17 mouse cellular contexts compared by ENCODE assay signal in the genomic region with DNA sequence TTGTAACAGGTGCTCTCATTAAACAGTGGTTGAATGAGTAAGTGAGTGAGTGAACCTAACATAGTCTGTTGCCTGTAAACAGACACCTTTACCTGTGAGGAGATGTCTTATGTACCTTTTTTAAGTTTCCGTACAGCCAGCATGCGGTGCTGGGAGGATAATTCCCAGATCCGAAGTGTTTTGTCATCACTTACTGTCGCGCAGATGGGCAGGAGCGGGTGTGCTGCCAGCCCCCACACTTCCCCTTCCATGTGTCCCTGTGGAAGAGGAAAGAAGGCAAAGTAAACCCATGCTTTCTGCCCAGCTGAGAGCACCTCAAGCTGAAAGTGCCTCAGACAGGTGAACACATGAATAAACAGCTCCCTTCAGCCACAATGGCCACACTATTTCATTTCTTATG. TPM values are rescaled to one million over a fixed set of nuclear protein-coding genes. Genes with fewer than 3 reads are reported as not detected.
DNase-seq lines count a peak whose midpoint lies in the region; ATAC-seq and TF ChIP-seq lines count a peak whose summit lies in the region.
"Had no signal": no experiment of that assay in that cellular context is flagged by ENCODE, and none has a peak within 500 bp of the region (broad histone marks: within the 10 kb centered on the region; RNA-seq: fewer than 3 reads in every experiment).

No protein-coding gene starts in this region.

- no peak for ATAC-seq in megakaryocyte progenitor cell, adult 5-6 weeks (replicated peaks; ENCODE audit: poor library complexity)
- ATAC-seq: hindbrain, embryonic 16.5 days; liver, postnatal 0 days had no signal

- peak overlapping the region; percentile 98 for H3K27ac ChIP-seq in layer of hippocampus, adult 2 months
- H3K27ac ChIP-seq: embryonic facial prominence, embryonic 13.5 days; limb, embryonic 15.5 days; neural tube, embryonic 12.5 days had no signal

- H3K4me3 ChIP-seq in layer of hippocampus, adult 2 months, result no peak overlapping the region
- H3K4me3 ChIP-seq: embryonic facial prominence, embryonic 13.5 days; limb, embryonic 15.5 days; neural tube, embryonic 12.5 days had no signal

- no peak for TF ChIP-seq CTCF in layer of hippocampus, adult 2 months (conservative IDR thresholded peaks at IDR 0.05)

- intact Hi-C loops in left cerebral cortex, postnatal 36 days (cut with DNase I), result no loop called here

- DNase-seq in left cerebral cortex, adult 18-20 months (ENCODE audit: low spot score in 2 of 2), result peak; percentile 63 to 77
- no peak for DNase-seq in left cerebral cortex, adult 11 months (ENCODE audit: low spot score)
- DNase-seq in layer of hippocampus, adult 2 months (ENCODE audit: low spot score in 2 of 2), result peak; percentile 72 to 80
- peak; percentile 69 to 71 for DNase-seq in left cerebral cortex, postnatal 36 days (ENCODE audit: low spot score in 2 of 2)
- no peak for DNase-seq in cerebellum, adult 11 months
- DNase-seq in kidney, adult 11 months, result no peak
- DNase-seq: cerebellum, adult 18-20 months; heart, adult 11 months; liver, postnatal 0 days; lung, postnatal 4 days; midbrain, embryonic 14.5 days; thymus, postnatal 36 days had no signal

RNA-seq across cellular contexts. Expression of gene 4931440F15Rik, which starts 30.4 kb away (rescaled TPM):
- 1 to 10 TPM; 2.0 to 2.1 TPM for total RNA-seq in left cerebral cortex, adult 18-20 months (2021)
- 1 to 10 TPM; 2.4 to 3.1 TPM for total RNA-seq in layer of hippocampus, adult 2 months (2021)
- total RNA-seq in left cerebral cortex, postnatal 36 days (2021), result 1 to 10 TPM; 2.2 to 3.7 TPM
- total RNA-seq in megakaryocyte progenitor cell, adult 5-6 weeks (2015), result not detected in 2 replicates
- not detected in 2 replicates for total RNA-seq in megakaryocyte progenitor cell, adult 5-6 weeks (2017)

Comparison
In these comparisons a context has a peak if more than half of its experiments do, and no peak if none do; other contexts are left out.
1. DNase-seq: peak in left cerebral cortex, adult 18-20 months (2 of 2), layer of hippocampus, adult 2 months (2 of 2) and left cerebral cortex, postnatal 36 days (2 of 2); none in left cerebral cortex, adult 11 months (single experiment), cerebellum, adult 11 months (single experiment) and kidney, adult 11 months (single experiment).